Mouse (Mus musculus) spleen, adult 2 months (tissue): ENCODE data around the gene Rad51b. TPM values are rescaled to one million over a fixed set of nuclear protein-coding genes. Genes with fewer than 3 reads are reported as not detected.

ENCODE experiments used
- DNase-seq, 2 experiments: peaks; one replicate each; pipeline versions ENCODE4 v3.0.0 to v3.0.0-alpha.2; 2012 to 2021; ENCODE audit warnings: low spot score in 2 of 2, low read depth in 1 of 2
- H3K27ac ChIP-seq: fragments of 200-500 bp; 2 replicates; pipeline ENCODE4 v1.5.1; 2012; ENCODE audit warnings: low read length, inconsistent platforms; ENCODE audit not compliant: insufficient read depth
- H3K27me3 ChIP-seq: fragments of 200-500 bp; 2 replicates; pipeline ENCODE4 v1.6.1; 2012; ENCODE audit warnings: mild to moderate bottlenecking, moderate library complexity, low read length, inconsistent platforms; ENCODE audit not compliant: control insufficient read depth, insufficient read depth
- H3K36me3 ChIP-seq: fragments of 200-500 bp; 2 replicates; pipeline ENCODE4 v1.6.1; 2012; ENCODE audit warnings: mild to moderate bottlenecking, low read length, inconsistent platforms; ENCODE audit not compliant: control insufficient read depth, insufficient read depth
- H3K4me1 ChIP-seq: fragments of 200-500 bp; 2 replicates; pipeline ENCODE4 v1.6.1; 2011; ENCODE audit warnings: inconsistent platforms; ENCODE audit not compliant: control insufficient read depth, insufficient read depth, insufficient read length
- H3K4me3 ChIP-seq: fragments of 200-500 bp; 2 replicates; pipeline ENCODE4 v1.5.1; 2011; ENCODE audit warnings: mild to moderate bottlenecking, inconsistent platforms; ENCODE audit not compliant: insufficient read depth, insufficient read length; ENCODE audit errors: extremely low read depth
- CTCF ChIP-seq: fragments of 200-500 bp; IDR thresholded peaks from 2 replicates; pipeline ENCODE4 v1.5.1; 2011; ENCODE audit warnings: mild to moderate bottlenecking, inconsistent platforms; ENCODE audit not compliant: insufficient read depth, insufficient read length, insufficient replicate concordance; ENCODE audit errors: extremely low read depth
- POLR2A ChIP-seq: fragments of 200-500 bp; IDR thresholded peaks from 2 replicates; pipeline ENCODE4 v1.6.1; 2011; ENCODE audit warnings: low read depth, low read length, inconsistent platforms
- WGBS: fragments of 180-500 bp; shearing (Covaris S2); methylation state at CpG from one replicate; pipeline ENCODE4 v1.1.7; 2018; 5-methylcytosine and 5-hydroxymethylcytosine counted together
- polyA plus RNA-seq: library from polyadenylated mRNA; depleted of rRNA; stranded (reverse); fragments of >200 nt; gene quantifications from 2 replicates; pipeline ENCODE4 v1.2.3, GENCODE M21; 2012

The Rad51b gene
- polyA plus RNA-seq, 1 experiment: 0.26 TPM

DNA sequence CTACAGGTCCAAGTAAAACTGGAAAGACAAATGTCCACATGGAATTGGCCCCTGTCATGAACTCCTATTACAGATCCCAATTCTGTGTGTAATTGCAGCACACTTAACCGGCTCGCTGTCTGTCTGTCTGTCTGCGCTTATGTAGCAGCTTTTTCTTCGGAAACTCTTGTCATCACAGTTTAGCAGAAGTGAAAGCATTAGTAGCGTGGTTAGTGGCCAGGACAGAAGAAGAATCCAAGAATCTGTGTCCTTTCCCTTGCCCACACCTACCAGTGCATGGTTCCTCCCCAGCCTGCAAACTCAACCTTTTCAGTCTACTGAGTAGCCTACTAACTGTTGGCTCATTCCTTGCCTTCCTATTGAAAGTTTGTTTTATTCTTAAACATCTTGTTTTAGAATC, 345.6 kb downstream of the Rad51b start:
- peak overlapping the region; percentile 37; the same call in 1 of the 2 replicates for H3K27ac ChIP-seq
- WGBS: 31% methylated on average over 5 of the region's 5 CpGs
- DNase-seq: peak in 1 of 2 experiments; percentile 49

DNA sequence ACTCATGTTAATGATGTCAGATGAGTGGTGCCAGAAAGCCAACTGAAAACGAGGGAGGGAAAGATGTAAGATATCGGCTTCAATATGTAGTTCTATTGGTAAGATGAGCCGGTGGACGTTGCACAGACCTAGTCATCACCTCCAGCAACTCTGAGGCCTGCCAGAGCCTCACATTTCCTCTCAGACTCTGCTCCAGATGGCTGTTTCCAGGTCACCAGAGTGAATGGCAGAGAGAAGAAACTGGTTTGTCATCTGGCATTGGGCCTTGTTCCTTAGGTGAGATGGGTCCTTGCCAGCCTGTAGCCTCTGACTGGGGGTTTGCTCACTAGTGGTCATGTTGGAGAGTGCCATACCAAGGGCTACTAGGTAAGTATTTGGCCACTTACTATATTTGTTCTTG, 348.6 kb downstream of the Rad51b start:
- TF ChIP-seq POLR2A (no peak), CTCF (no peak)
- 97% methylated on average over 4 of the region's 4 CpGs for WGBS
- Histone ChIP-seq H3K4me3 (no peak overlapping the region), H3K4me1 (peaks cover 44% of the 10 kb centered on the region), H3K27ac (peak overlapping the region; percentile 74), H3K36me3 (no peaks in the 10 kb centered on the region), H3K27me3 (no peaks in the 10 kb centered on the region)
- DNase-seq: no peak

More for the DNA sequence above, 345.6 kb downstream of the Rad51b start:
- TF ChIP-seq POLR2A (no peak), CTCF (no peak)
- Histone ChIP-seq H3K4me3 (no peak overlapping the region), H3K36me3 (no peaks in the 10 kb centered on the region), H3K4me1 (peaks cover 37% of the 10 kb centered on the region), H3K27me3 (no peaks in the 10 kb centered on the region)

DNA sequence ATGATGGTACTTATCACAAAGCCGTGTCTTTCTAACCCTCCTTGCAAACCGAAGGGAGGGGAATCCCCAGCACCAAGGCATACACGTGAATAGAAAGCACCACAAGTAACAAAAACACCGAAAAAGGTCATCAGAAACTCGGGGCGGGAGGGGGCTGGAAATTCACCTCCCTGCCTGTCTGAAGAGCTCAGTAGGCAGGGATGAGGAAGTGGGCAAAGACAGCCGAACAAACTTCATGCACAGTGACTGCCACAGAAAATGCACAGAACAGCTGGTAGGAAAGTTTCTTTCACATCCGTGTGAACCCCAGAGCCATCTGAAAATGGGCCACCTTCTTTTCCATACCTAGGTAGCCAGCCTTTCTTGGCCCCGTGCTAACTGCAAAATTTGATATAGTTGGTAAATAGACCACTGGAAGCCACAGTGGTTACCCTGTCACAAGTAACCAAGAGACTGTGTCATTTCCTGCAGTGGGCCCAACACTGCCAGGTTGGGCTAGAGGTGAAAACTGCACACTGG, 349.6 kb downstream of the Rad51b start:
- TF ChIP-seq POLR2A (0 out of 2 replicates have a peak, but pooled peaks have one; percentile 1), CTCF (no peak)
- no peaks in the 10 kb centered on the region for H3K27me3 ChIP-seq
- H3K4me3 ChIP-seq: no peak overlapping the region
- peaks cover 44% of the 10 kb centered on the region for H3K4me1 ChIP-seq
- WGBS: 6% methylated on average over 9 of the region's 9 CpGs
- DNase-seq: peak; percentile 90 to 96
- peak overlapping the region; percentile 96 for H3K27ac ChIP-seq
- no peaks in the 10 kb centered on the region for H3K36me3 ChIP-seq

DNA sequence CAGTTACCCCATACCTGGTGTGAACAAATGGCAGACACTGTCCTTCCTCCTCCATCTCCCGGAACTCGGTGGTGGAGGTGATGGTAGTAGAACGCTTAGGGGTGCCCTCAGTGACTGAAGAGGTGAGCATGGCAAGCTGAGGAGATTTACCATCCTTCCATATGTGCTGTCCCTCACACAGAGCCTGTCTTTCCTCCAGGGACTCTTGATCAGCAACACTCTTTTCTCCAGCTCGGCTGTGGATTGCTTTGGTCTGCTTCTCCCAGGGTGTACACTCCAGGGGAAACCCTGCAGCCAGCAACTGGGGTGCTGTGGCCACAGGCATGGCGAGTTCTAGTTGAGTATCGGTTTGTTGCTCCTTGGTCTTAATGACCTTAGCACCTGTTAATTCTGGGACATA, 350.3 kb downstream of the Rad51b start:
- TF ChIP-seq POLR2A: no peak
- no peak for TF ChIP-seq CTCF
- WGBS: 77% methylated on average over 6 of the region's 6 CpGs
- H3K27ac ChIP-seq: peak overlapping the region; percentile 96
- DNase-seq: no peak
- no peaks in the 10 kb centered on the region for H3K27me3 ChIP-seq
- peaks cover 39% of the 10 kb centered on the region for H3K4me1 ChIP-seq
- H3K4me3 ChIP-seq: no peak overlapping the region
- H3K36me3 ChIP-seq: no peaks in the 10 kb centered on the region

DNA sequence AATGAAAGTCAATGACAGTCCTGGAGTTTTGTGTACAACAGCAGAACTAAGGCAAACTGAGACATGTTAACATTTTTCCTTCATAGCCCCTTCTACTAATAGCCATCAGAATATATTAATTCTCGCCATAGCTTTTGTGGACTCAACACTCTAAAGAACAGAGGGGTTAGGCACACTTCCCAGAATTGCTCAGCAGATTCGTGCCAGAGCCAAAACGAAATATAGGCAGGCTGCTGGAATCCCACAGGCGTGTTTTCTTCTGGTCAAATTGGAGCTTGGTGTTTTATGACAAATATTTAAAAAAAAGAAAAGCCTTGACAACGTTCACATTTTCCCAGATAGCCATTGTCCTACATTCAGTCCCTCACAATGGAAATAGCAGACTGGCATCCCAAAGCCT, 350.9 kb downstream of the Rad51b start:
- no peak for DNase-seq
- WGBS: 90% methylated on average over 5 of the region's 5 CpGs
- H3K27me3 ChIP-seq: no peaks in the 10 kb centered on the region

DNA sequence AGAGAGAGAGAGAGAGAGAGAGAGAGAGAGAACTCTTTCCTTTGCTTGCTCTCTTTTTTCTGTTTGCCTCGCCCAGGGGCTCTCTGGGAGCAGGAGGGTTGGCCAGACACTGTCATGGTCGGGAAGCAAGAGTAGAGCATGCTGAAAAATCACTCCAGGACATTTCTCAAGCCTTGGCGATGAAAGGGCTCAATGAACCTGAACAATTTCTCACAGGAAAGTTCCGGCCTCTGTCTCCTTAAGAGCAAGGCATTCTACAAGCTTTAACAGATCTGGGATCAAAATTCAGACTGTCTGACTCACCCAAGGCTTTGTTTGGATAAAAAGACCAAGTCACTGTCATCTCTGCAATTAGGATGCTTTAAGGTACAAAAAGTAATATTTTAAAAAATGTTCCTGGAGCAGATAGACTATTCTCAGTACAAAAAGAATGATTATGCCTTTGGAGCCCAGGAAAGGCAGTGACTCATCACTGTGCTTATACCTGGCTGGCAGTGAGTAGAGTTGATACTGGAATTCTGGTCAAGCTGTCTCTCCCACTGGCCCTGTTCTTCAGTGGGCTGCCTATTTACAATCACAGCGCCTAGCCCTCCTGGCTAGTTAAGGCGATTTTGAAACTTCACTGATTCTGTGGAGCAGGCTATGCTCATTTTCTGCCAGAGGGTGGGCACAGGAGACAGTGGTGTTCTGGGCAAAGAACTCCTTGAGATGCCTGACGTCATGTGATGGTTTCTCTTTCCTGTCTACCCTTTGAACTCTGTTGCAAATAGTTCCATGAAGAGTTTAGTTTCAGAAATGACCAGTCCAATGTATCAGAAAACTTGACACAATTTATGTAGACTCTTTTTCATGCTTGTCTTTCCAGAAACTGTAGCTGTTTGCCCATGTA, 352.0 kb downstream of the Rad51b start:
- H3K27ac ChIP-seq: peak overlapping the region; percentile 11; the same call in 1 of the 2 replicates
- no peak for TF ChIP-seq POLR2A
- H3K36me3 ChIP-seq: no peaks in the 10 kb centered on the region
- no peaks in the 10 kb centered on the region for H3K27me3 ChIP-seq
- WGBS: 74% methylated on average over 7 of the region's 7 CpGs
- no peak for DNase-seq
- H3K4me3 ChIP-seq: no peak overlapping the region
- H3K4me1 ChIP-seq: peaks cover 37% of the 10 kb centered on the region

More for the DNA sequence above, 350.9 kb downstream of the Rad51b start:
- TF ChIP-seq POLR2A (no peak), CTCF (no peak)
- H3K36me3 ChIP-seq: no peaks in the 10 kb centered on the region
- H3K4me3 ChIP-seq: no peak overlapping the region
- peaks cover 39% of the 10 kb centered on the region for H3K4me1 ChIP-seq
- peak overlapping the region; percentile 96 for H3K27ac ChIP-seq

DNA sequence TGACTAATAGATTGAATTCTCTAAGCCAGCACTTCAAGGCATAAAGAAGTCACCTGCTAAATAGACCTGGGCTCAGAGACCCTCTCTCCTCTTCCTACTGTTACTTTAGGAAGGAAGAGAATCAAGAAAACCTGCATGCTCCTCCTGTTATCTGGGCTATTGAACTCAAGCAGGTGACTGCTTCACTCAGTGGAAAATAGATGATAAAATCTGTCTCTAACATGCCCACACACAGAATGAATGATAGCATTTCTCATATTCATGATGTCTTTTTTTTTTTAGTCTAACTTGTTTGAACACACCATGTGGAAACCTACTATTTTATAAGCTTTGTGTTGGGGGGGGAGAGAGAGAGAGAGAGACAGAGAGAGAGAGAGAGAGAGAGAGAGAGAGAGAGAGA, 352.7 kb downstream of the Rad51b start:
- DNase-seq: no peak
- H3K4me3 ChIP-seq: no peak overlapping the region

More for the DNA sequence above, 352.7 kb downstream of the Rad51b start:
- H3K27ac ChIP-seq: no peak overlapping the region
- peaks cover 36% of the 10 kb centered on the region for H3K4me1 ChIP-seq
- H3K27me3 ChIP-seq: no peaks in the 10 kb centered on the region
- no peaks in the 10 kb centered on the region for H3K36me3 ChIP-seq
- TF ChIP-seq POLR2A (no peak), CTCF (no peak)
